Mouse (Mus musculus) spleen, postnatal 4 days (tissue): ENCODE data around the gene Vsnl1.

Experiments
- DNase-seq, 2 experiments: peaks; one replicate each; pipeline ENCODE4 v3.0.0; 2022; ENCODE audit warnings: low spot score in 2 of 2

Vsnl1 gene

GRCm38 (mm10) chr12:11276632-11277031, 159.8 kb downstream of the Vsnl1 start:
- DNase-seq, result no peak
